Mouse (Mus musculus) erythroblast, adult 5-6 weeks (primary cell): ENCODE data around the gene Mapk1. TPM values are rescaled to one million over a fixed set of nuclear protein-coding genes. Genes with fewer than 3 reads are reported as not detected.
A peak's percentile ranks its signal among the peaks of the same experiment; 100 is the strongest.
"Not testable (repeated sequence)": the region's sequence is repeated elsewhere in the genome, so short reads cannot be mapped to it uniquely, and the experiment has no call there.

Source experiments
- ATAC-seq: replicated peaks from 2 replicates; pipeline ENCODE4 v1.8.0; 2016; ENCODE audit warnings: moderate number of reproducible peaks, mild to moderate bottlenecking, moderate TSS enrichment, inconsistent platforms; ENCODE audit not compliant: poor library complexity, low FRiP score, severe bottlenecking
- total RNA-seq, 2 experiments: library from RNA; stranded (forward) in 1 of 2; stranded (reverse) in 1 of 2; fragments of 150-400 nt in 1 of 2; fragments of 200-764, 138-1000 nt in 1 of 2; gene quantifications; 2 replicates each; pipeline versions ENCODE4 v1.2.3 to v1.2.4; 2015 to 2017; ENCODE audit warnings: low replicate concordance in 2 of 2

The Mapk1 gene
- total RNA-seq (2015; ENCODE audit: low replicate concordance), result 45.2 and 47.6 TPM in 2 replicates
- total RNA-seq (2017; ENCODE audit: low replicate concordance), result 52.4 and 53.0 TPM in 2 replicates

- ATAC-seq, result peak; percentile 100
Observed at GRCm38 (mm10) chr16:16983131-16983533, at the start of gene Mapk1. TSS of gene Mapk1 (plus strand) at chr16:16983382.

DNA sequence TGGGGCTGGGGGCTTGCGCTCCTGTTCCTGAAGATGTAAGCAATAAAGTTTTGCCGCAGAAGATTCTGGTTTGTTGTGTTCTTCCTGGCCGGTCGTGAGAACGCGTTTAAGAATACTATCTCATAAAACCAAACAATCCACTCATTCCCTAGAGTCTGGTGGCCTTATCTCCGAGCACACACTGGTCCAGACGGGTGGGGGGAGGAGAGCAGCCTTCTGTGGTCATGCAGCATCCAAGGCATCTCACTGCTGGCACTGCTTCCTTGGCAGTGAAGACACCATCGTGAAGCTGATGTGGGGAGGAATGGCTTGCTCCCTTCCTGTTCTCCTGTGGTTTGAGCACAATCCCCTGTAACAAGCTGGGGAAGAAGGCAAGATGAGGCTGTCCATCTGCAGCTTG lies 43.6 kb upstream of the Mapk1 start:
- no peak for ATAC-seq

DNA sequence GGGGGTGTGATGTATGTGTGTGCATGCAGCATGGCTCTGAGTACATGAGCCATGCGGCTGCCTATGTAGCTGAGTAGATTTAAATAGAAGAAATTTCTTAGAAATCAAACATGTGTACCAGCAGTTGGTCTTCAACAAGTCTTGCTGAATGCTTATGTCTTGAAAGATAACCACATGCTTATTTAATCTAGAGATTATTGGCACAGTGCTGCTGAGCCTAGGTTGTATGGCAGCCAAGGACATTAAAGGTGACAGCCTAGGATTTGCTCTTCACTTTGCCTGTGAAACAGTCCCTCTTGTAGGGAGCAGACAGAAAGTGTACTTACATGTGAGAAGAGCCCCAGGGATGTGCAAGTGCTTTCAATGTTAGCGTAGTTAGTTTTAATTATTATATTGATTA lies 42.1 kb upstream of the Mapk1 start:
- ATAC-seq, result no peak

DNA sequence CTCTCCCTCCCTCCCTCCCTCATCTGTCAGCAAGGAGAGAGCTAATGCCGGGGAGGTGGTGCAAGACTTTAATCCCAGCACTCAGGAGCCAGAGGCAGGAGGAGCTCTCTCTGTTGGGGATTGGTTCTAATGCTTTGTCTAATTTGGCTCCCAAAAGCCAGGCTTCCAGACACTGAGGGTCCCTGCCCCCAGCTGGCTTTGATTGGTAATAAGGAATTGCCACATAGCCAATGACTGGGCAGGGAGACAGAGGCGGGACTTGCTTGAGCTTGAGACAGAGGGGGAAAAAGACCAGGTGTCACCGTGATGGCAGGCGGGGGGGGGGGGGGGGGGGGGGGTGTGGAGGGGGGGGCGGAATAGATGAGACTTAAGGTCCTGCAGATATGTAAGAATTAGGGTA lies 24.6 kb upstream of the Mapk1 start:
- ATAC-seq, result no peak

DNA sequence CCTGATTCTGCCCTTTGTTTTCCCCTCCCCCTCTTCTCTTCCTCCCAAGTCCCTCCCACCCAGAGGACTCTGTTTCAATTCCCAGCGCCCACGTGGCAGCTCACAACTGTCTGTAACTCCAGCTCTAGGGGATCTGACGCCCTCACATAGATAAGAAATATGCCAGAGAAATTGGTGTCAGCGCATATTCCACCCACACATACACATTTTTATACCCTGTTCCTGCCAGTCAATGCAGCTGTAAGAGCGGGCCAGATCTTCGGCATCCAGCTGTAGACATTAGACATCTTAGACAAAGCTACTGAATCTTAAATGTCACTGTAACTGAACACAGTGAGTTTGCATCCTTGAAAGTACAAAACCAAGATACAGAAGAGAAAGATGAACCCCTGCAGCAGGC lies 23.3 kb upstream of the Mapk1 start:
- ATAC-seq, result no peak

- ATAC-seq, result no peak
Observed at GRCm38 (mm10) chr16:16965149-16965548, 18.0 kb upstream of the Mapk1 start.

- no peak for ATAC-seq
Observed at GRCm38 (mm10) chr16:16966290-16966689, 16.9 kb upstream of the Mapk1 start.

GRCm38 (mm10) chr16:16978061-16978460 lies 5.1 kb upstream of the Mapk1 start:
- ATAC-seq, result no peak

GRCm38 (mm10) chr16:16978765-16979164 lies 4.4 kb upstream of the Mapk1 start:
- no peak for ATAC-seq

DNA sequence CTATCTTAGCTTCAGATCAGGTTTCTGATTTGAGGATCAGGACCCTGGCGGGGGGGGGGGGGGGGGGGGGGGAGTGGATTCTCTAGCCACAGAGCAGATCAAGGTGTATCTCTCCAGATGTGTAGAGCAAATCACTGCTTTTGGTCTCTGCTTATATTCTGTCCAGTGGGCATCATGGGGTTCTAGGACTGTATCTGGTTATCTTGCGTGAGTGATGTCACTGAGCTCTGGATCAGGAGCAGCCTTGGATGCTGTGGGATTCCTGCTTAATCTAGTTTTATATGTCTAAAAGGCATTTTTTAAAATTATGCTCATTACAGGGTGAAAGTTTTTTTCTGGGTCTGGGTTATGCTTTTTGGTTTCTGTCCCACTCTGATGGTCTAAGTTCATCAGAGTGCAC lies 546 bp upstream of the Mapk1 start:
- ATAC-seq, result no peak

DNA sequence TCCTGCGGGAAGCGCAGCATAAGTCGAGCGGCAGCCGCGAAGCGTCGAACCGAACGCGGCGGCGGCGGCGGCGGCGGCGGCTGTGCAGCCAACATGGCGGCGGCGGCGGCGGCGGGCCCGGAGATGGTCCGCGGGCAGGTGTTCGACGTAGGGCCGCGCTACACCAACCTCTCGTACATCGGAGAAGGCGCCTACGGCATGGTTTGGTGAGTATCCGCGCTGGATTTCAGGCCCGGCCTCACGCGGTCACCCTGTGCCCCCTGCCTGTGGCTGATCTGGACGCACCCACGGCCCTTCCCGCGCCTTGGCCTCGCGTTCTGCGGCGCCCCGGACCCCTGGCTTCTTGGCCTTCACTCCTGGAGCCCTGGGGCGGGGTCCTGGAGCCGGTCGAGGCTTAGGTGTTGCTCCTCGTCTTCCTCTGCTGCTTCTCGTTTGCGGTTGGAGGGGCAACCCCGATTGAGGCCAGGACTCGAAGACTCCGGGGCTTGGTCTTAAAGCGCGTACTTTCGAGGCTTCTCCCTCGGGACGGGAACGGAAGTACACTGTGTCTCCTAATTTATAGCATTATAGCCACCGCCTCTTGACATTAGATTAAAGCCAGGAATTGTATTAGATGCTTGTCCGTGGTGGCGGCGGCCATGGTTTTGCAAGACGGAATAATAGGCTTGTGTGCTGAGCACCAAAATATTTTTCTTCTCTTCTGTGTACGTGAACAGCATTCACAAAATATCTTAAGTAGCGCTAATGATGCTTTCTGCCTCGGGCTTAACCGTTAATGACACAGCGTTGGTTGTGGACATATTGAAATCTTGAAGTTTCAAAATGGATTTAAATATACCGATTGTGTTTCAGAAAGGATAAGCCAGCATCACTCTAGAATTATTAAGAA lies 596 bp downstream of the Mapk1 start:
- ATAC-seq, result peak; percentile 58

GRCm38 (mm10) chr16:16984423-16984941 lies 1.3 kb downstream of the Mapk1 start:
- ATAC-seq, result no peak

DNA sequence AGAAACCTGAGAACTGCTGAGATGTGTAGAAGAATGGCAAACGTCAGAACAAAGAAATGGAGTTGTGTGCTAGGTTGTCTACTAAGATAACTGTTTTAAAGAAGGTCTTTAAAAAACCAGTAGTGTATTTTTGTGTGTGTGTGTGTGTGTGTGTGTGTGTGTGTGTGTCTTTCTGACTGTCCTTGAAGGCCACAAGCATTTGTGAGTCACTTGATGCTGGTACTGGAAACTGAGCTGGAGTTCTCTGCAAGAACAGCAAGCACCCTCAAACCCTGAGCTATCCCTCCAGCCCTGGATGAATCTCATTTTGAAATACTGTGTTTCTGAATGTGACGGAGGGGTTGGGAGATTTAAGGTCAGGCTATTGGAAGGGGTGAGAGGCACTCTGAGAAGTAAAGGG lies 4.1 kb downstream of the Mapk1 start:
- no peak for ATAC-seq

GRCm38 (mm10) chr16:16988842-16989241 lies 5.7 kb downstream of the Mapk1 start:
- ATAC-seq, result no peak

DNA sequence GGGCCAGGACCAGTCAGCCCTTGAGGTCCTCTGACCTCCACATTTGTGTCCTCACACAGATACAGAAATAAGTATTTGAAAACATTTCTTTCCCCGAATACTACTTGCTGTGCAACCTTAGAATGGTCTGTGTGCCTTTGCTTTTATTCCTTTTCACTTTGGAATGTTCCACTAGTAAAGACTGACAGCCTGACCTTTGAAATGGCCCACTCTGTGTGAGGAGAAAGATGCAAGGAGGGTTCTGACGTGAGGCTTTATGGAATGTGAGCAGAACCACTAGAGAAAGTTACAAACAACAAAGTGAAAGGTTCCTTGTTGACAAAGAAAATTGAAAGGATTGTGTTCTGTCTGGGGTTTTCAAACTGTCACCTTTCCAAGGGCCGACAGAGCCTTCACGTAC lies 6.8 kb downstream of the Mapk1 start:
- no peak for ATAC-seq

DNA sequence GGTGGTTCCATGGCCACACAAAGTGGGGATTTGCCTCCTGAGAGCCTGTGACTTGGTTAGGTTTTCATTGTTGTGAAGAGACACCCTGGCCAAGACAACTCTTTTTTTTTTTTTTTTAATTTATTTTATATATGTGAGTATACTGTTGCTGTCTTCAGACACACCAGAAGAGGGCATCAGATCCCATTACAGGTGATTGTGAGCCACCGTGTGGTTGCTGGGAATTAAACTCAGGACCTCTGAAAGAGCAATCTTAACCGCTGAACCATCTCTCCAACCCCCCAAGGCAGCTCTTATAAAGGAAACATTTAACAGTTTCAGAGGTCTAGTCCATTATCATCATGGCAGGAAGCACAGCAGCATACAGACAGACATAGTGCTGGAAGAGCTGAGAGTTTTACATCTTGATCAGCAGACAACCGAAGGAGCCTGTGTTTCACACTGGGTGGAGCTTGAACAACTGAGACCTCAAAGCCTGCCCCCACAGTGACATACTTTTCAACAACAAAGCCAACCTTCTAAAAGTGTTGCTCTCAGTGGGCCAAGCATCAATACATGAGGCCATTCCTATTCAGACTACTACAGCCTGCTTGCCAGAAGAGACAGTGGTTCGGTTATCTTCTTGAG lies 11.4 kb downstream of the Mapk1 start:
- no peak for ATAC-seq

DNA sequence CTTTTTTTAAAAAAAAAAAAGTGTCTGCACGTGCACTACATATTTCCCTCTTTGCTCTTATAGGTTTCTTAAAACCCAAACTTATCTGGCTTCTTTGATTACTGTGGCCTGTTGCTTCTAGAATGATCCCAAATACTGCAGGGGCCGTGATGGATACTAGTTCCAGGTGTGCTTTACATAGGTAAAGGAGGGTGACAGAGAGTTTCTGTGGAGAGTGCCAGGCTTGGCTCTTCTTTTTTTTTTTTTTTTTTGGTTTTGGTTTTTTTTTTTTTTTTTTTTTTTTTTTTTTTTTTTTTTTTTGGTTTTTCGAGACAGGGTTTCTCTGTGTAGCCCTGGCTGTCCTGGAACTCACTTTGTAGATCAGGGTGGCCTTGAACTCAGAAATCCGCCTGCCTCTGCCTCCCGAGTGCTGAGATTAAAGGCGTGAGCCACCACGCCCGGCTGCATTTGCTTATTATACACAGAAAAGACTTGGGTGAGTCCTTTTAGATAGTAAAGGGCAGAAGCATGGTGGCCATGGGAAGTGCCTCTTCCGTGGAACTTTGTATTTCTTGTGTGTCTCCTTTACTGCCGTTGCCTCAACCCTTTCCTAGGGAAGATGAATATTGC lies 13.0 kb downstream of the Mapk1 start:
- not testable (repeated sequence) for ATAC-seq

DNA sequence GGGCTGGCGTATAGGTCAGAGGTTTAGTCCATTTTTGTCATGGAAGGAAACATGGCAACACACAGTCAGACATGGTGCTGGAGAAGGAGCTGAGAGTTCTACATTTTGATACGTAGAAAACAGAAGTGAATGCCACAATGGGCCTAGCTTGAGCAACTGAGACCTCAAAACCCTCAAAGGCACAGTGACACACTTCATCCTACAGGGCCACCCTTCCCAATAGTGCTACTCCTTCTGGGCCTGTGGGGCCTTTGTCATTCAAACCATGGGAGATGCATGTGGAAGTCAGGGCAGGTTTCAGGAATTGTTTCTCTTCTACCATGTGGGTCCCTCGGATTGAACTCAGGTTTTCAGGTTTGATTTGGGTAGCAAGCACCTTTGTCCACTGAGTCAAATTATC lies 17.9 kb downstream of the Mapk1 start:
- no peak for ATAC-seq

DNA sequence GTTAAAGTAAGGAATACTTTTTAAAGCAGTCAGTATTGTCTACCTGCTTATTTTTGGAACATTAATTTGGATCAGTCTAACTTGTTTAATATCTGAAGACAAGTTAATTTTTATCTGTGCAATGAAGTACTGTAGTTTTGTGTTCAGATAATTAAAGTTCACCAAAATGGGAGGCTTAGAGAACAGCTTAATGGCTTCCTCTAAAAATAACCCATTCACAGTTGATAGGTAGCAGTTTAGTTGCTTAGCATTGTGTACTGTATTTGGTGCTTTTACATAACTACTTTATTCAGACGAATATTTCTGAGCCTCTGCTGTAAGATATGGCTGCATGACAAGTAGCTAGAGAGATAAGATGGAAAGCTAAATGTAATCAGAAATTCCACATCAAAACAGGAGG lies 23.9 kb downstream of the Mapk1 start:
- ATAC-seq, result no peak

- no peak for ATAC-seq
Observed at GRCm38 (mm10) chr16:17010036-17010435, 26.9 kb downstream of the Mapk1 start.

DNA sequence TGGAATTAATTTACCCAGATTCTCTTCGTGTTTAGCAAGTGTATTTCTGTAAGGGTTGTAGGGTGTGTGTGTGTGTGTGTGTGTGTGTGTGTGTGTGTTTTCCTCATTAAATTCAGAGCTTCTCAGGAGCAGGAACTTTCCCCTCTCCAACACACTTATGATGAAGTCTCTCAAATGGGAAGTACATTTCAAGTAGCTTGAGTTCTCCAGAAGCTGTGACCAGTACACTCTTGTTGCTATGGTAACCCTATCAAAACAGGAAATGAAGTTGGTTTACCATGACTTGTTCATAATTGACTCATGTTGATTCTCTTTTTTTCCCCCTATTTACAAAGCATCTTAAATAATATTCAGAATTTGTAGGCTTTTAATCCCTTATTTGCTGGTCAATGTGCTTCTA lies 29.4 kb downstream of the Mapk1 start:
- no peak for ATAC-seq
